Mouse (Mus musculus): ENCODE data around the gene Ntsr1. TPM values are rescaled to one million over a fixed set of nuclear protein-coding genes. Genes with fewer than 3 reads are reported as not detected.
A peak's percentile ranks its signal among the peaks of the same experiment; 100 is the strongest.

Gene Ntsr1
- polyA plus RNA-seq, 1 experiment, result not detected

DNA sequence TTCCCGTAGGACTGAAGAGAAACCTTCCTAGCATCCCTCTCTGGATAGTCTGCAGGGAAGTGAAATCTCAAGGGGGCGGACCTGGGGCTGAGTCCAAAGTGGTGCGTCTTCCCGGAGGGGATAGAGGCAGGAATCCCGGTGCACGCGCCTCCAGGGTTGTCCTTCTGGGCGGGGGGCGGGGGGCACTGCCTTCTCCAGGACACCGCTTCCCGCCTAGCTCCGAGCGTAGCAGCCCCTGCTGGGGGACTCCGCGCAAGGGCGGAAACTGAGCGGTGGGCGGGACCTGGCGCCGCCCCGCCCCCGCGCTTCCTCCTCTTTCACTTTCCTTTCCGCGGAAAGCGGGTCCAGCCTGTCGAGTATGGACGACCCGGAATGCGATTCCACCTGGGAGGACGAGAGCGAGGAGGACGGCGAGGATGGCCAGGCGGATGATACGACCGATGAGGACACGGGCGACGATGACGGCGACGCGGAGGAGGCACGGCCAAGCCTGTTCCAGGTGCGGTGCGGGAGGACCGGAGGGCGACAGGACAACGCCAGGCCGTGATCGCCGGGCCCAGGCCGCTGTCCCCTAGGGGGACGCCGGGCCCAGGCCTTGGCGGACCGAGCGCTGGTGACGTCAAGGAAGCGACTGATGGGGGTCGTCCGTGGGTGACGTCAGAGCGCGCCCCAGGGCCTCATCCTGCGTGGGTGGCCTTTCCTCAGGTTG, 89.5 kb downstream of the Ntsr1 start, which contains the start of gene Ogfr:
Ogfr (plus strand) TSS at position 123 of the 709 bp plus-strand sequence.
- H3K4me1 ChIP-seq (ENCODE audit: control insufficient read depth), result peaks cover 26% of the 10 kb centered on the region
- H3K36me3 ChIP-seq (ENCODE audit: control insufficient read depth), result peaks cover 67% of the 10 kb centered on the region

More for the DNA sequence above, 89.5 kb downstream of the Ntsr1 start, which contains the start of gene Ogfr:
- Histone ChIP-seq H3K9me3 (ENCODE audit: control insufficient read depth, low read length) (no peaks in the 10 kb centered on the region), H3K4me3 (replicated peaks) (peak within 1 kb of the TSS; percentile 100), H3K27me3 (ENCODE audit: control insufficient read depth) (no peaks in the 10 kb centered on the region)
- TF ChIP-seq TAL1 (IDR thresholded peaks at IDR 0.05; ENCODE audit: low read length) (no peak), GATA1 (IDR thresholded peaks at IDR 0.05; ENCODE audit: low read length) (no peak)

Other genes with a start within 250 kb of the Ntsr1 start
- 41.7 and 141 TPM in 2 replicates for gene Rps21, start 242.6 kb upstream of the Ntsr1 start, polyA plus RNA-seq (2012)
- 0.77 and 1.2 TPM in 2 replicates for gene Cables2, start 226.5 kb upstream of the Ntsr1 start, polyA plus RNA-seq (2012)
- gene Rbbp8nl, start 210.1 kb upstream of the Ntsr1 start, polyA plus RNA-seq (2012), result not detected in 2 replicates
- gene Gata5, start 165.3 kb upstream of the Ntsr1 start, polyA plus RNA-seq (2012), result 0.01 TPM in 1 of 2 replicates, not detected in the other
- gene Slco4a1, start 43.7 kb upstream of the Ntsr1 start, polyA plus RNA-seq (2012), result 0.01 and 0.05 TPM in 2 replicates
- gene Mrgbp, start 81.3 kb downstream of the Ntsr1 start, polyA plus RNA-seq (2012), result 0.58 and 0.87 TPM in 2 replicates
- gene Ogfr, start 89.3 kb downstream of the Ntsr1 start, polyA plus RNA-seq (2012), result 8.1 and 8.8 TPM in 2 replicates
- 0.10 TPM in 1 of 2 replicates, not detected in the other for gene Col9a3, start 97.8 kb downstream of the Ntsr1 start, polyA plus RNA-seq (2012)
- not detected in 2 replicates for gene Tcfl5, start 142.7 kb downstream of the Ntsr1 start, polyA plus RNA-seq (2012)
- gene Dido1, start 210.0 kb downstream of the Ntsr1 start, polyA plus RNA-seq (2012), result 1.1 and 1.6 TPM in 2 replicates
- 4.3 and 5.4 TPM in 2 replicates for gene Gid8, start 210.1 kb downstream of the Ntsr1 start, polyA plus RNA-seq (2012)
- gene Slc17a9, start 225.3 kb downstream of the Ntsr1 start, polyA plus RNA-seq (2012), result 0.13 and 0.18 TPM in 2 replicates

Measured in erythroblast, embryonic 14.5 days (primary cell).